Mouse (Mus musculus): ENCODE results near the gene Gm27027.

- no peak for TF ChIP-seq EP300 (IDR thresholded peaks at IDR 0.05; ENCODE audit: low read depth)
- TF ChIP-seq CTCF (IDR thresholded peaks at IDR 0.05; ENCODE audit: low read depth) = no peak
Measured at GRCm38 (mm10) chr2:93992259-93992658, 3.9 kb downstream of the Gm27027 start.

Measured in heart, postnatal 0 days (tissue).